Comparison of ENCODE assay signal across 19 mouse cellular contexts in genomic region chr12:24930760-24931159, GRCm38 (mm10). TPM values are rescaled to one million over a fixed set of nuclear protein-coding genes. Genes with fewer than 3 reads are reported as not detected.
DNase-seq lines count a peak whose midpoint lies in the region; ATAC-seq and TF ChIP-seq lines count a peak whose summit lies in the region.
"Had no signal": no experiment of that assay in that cellular context is flagged by ENCODE, and none has a peak within 500 bp of the region (broad histone marks: within the 10 kb centered on the region; RNA-seq: fewer than 3 reads in every experiment).

No protein-coding gene starts in this region.

- peak overlapping the region; percentile 7; the same call in 1 of the 2 replicates for H3K27ac ChIP-seq in heart, embryonic 10.5 days
- H3K27ac ChIP-seq in testis, adult 2 months (ENCODE audit: control insufficient read depth, insufficient read depth, low read depth, low read length), result peak overlapping the region; percentile 36; the same call in 1 of the 2 replicates
- H3K27ac ChIP-seq in liver, embryonic 13.5 days, result peak overlapping the region; percentile 11; the same call in 1 of the 2 replicates
- H3K27ac ChIP-seq: embryonic facial prominence, embryonic 15.5 days; forebrain, embryonic 12.5 days; neural tube, embryonic 12.5 days had no signal

- no peak overlapping the region for H3K4me3 ChIP-seq in heart, embryonic 10.5 days
- H3K4me3 ChIP-seq in testis, adult 2 months (ENCODE audit: control insufficient read depth, low read depth, low read length), result no peak overlapping the region
- no peak overlapping the region for H3K4me3 ChIP-seq in liver, embryonic 13.5 days (replicated peaks)
- H3K4me3 ChIP-seq: embryonic facial prominence, embryonic 15.5 days; forebrain, embryonic 12.5 days; neural tube, embryonic 12.5 days had no signal

- peak overlapping the region; percentile 16; the same call in 1 of the 2 replicates for H3K4me2 ChIP-seq in liver, embryonic 13.5 days
- H3K4me2 ChIP-seq: embryonic facial prominence, embryonic 15.5 days; forebrain, embryonic 12.5 days; neural tube, embryonic 12.5 days had no signal

- peak; percentile 94 for ATAC-seq in liver, embryonic 13.5 days (ENCODE audit: low read depth)
- ATAC-seq: hindbrain, embryonic 16.5 days had no signal

- H3K4me1 ChIP-seq in heart, embryonic 10.5 days, result peaks cover 56% of the 10 kb centered on the region
- peaks cover 5% of the 10 kb centered on the region; the same call in 1 of the 2 replicates for H3K4me1 ChIP-seq in testis, adult 2 months (ENCODE audit: control insufficient read depth, insufficient read depth, low read length)
- peaks cover 31% of the 10 kb centered on the region for H3K4me1 ChIP-seq in liver, embryonic 13.5 days (replicated peaks)
- H3K4me1 ChIP-seq: embryonic facial prominence, embryonic 15.5 days had no signal

- TF ChIP-seq CTCF in testis, adult 2 months (IDR thresholded peaks at IDR 0.05; ENCODE audit: control insufficient read depth, insufficient read depth, insufficient replicate concordance, low read depth, low read length), result no peak

- no peaks in the 10 kb centered on the region for H3K9me3 ChIP-seq in heart, embryonic 10.5 days
- no peaks in the 10 kb centered on the region for H3K9me3 ChIP-seq in liver, embryonic 13.5 days (replicated peaks)
- H3K9me3 ChIP-seq: embryonic facial prominence, embryonic 15.5 days; forebrain, embryonic 12.5 days; neural tube, embryonic 12.5 days had no signal

- H3K36me3 ChIP-seq in heart, embryonic 10.5 days, result 0 out of 2 replicates have a peak, but pooled peaks cover 3% of the 10 kb centered on the region
- H3K36me3 ChIP-seq in testis, adult 2 months (ENCODE audit: control insufficient read depth, insufficient read depth, low read length), result no peaks in the 10 kb centered on the region
- no peaks in the 10 kb centered on the region for H3K36me3 ChIP-seq in liver, embryonic 13.5 days

- no peak overlapping the region; the same call in 1 of the 2 replicates for H3K9ac ChIP-seq in liver, embryonic 13.5 days
- H3K9ac ChIP-seq: embryonic facial prominence, embryonic 15.5 days; forebrain, embryonic 12.5 days; neural tube, embryonic 12.5 days had no signal

- intact Hi-C loops in heart, postnatal 25 days (cut with DNase I), result no loop called here

- no peak for DNase-seq in heart, embryonic 10.5 days (ENCODE audit: low spot score)
- DNase-seq in heart, postnatal 25 days (ENCODE audit: low spot score), result no peak
- DNase-seq in testis, postnatal 10 days (ENCODE audit: low spot score), result no peak
- DNase-seq in liver, embryonic 13.5 days, result peak; percentile 38
- DNase-seq in layer of hippocampus, adult 9-10 months (ENCODE audit: low spot score), result no peak
- DNase-seq in Muller cell, postnatal 12 days (ENCODE audit: inconsistent ontology term), result no peak
- no peak for DNase-seq in urinary bladder, postnatal 4 days (ENCODE audit: low spot score in 2 of 2)
- DNase-seq: cerebellum, adult 9-10 months; gastrocnemius, postnatal 14 days; heart, postnatal 36 days; kidney, adult 11 months; kidney, postnatal 14 days; lung, postnatal 14 days; thymus, adult 18-20 months had no signal

- 35% methylated on average over 3 of the region's 3 CpGs for WGBS in heart, embryonic 10.5 days
- WGBS in liver, embryonic 13.5 days (ENCODE audit: insufficient replicate concordance), result 56% methylated on average over 3 of the region's 3 CpGs

- TF ChIP-seq POLR2A in testis, adult 2 months (IDR thresholded peaks at IDR 0.05; ENCODE audit: control insufficient read depth, low read depth, low read length), result no peak

- no peaks in the 10 kb centered on the region for H3K27me3 ChIP-seq in heart, embryonic 10.5 days (ENCODE audit: insufficient read depth, poor library complexity, severe bottlenecking)
- no peaks in the 10 kb centered on the region for H3K27me3 ChIP-seq in testis, adult 2 months (ENCODE audit: control insufficient read depth, insufficient read depth, low read length)
- H3K27me3 ChIP-seq in liver, embryonic 13.5 days, result 0 out of 2 replicates have a peak, but pooled peaks cover under 1% of the 10 kb centered on the region
- H3K27me3 ChIP-seq: embryonic facial prominence, embryonic 15.5 days; forebrain, embryonic 12.5 days; neural tube, embryonic 12.5 days had no signal

RNA-seq across cellular contexts. Expression of gene Kidins220, which starts 44.0 kb away (rescaled TPM):
- 31.7 and 33.0 TPM in 2 replicates for polyA plus RNA-seq in heart, embryonic 10.5 days (2016; fragmentation: Nextera tagmentation; extraction: Ambion mirVana)
- total RNA-seq in heart, postnatal 25 days (2021), result 10 to 100 TPM; 69.0 to 76.8 TPM
- polyA plus RNA-seq in testis, adult 2 months (2012; rRNA removed), result 12.0 and 14.2 TPM in 2 replicates
- 6.3 and 8.6 TPM in 2 replicates for polyA plus RNA-seq in liver, embryonic 13.5 days (2015; fragmentation: Nextera tagmentation; extraction: Ambion mirVana)
